Mouse (Mus musculus) kidney, embryonic 15.5 days (tissue): ENCODE data around the gene Siah3. TPM values are rescaled to one million over a fixed set of nuclear protein-coding genes. Genes with fewer than 3 reads are reported as not detected.

Experiments
- ATAC-seq: fragments of 200-750 bp; cut with Nextera tagmentation; replicated peaks from 2 replicates; pipeline ENCODE4 v1.8.0; 2017; ENCODE audit warnings: moderate TSS enrichment; ENCODE audit not compliant: low FRiP score
- H3K27ac ChIP-seq: fragments of 300-500 bp; sonication (generic); 2 replicates; pipeline ENCODE4 v1.5.1; 2015; ENCODE audit warnings: mild to moderate bottlenecking, inconsistent platforms
- H3K27me3 ChIP-seq: fragments of 300-500 bp; sonication (generic); 2 replicates; pipeline ENCODE4 v1.6.1; 2015; ENCODE audit warnings: inconsistent platforms
- H3K36me3 ChIP-seq: fragments of 300-500 bp; sonication (generic); 2 replicates; pipeline ENCODE4 v1.6.1; 2015; ENCODE audit warnings: inconsistent platforms
- H3K4me1 ChIP-seq: fragments of 300-500 bp; sonication (generic); 2 replicates; pipeline ENCODE4 v1.6.1; 2015; ENCODE audit warnings: inconsistent platforms
- H3K4me2 ChIP-seq: fragments of 300-500 bp; sonication (generic); 2 replicates; pipeline ENCODE4 v1.6.1; 2015; ENCODE audit warnings: moderate library complexity, mild to moderate bottlenecking, inconsistent platforms
- H3K4me3 ChIP-seq: fragments of 300-500 bp; sonication (generic); replicated peaks from 2 replicates; pipeline ENCODE4 v1.5.1; 2015; ENCODE audit warnings: mild to moderate bottlenecking, inconsistent platforms
- H3K9ac ChIP-seq: fragments of 300-500 bp; sonication (generic); 2 replicates; pipeline ENCODE4 v1.6.1; 2015; ENCODE audit warnings: mild to moderate bottlenecking, inconsistent platforms
- H3K9me3 ChIP-seq: fragments of 300-500 bp; sonication (generic); replicated peaks from 2 replicates; pipeline ENCODE4 v1.6.1; 2016; ENCODE audit warnings: inconsistent platforms
- WGBS: fragments of 180-500 bp; shearing (Covaris S2); methylation state at CpG from one replicate; pipeline ENCODE4 v1.1.7; 2015; ENCODE audit warnings: mixed read lengths; 5-methylcytosine and 5-hydroxymethylcytosine counted together
- polyA plus RNA-seq: library from polyadenylated mRNA; unstranded; fragments of >200 nt; fragmentation: Nextera tagmentation; extraction: Ambion mirVana; gene quantifications from 2 replicates; pipeline ENCODE4 v1.2.1, GENCODE M21; 2015

The Siah3 gene
- polyA plus RNA-seq, 1 experiment from 2014 or later = 0.19 TPM

DNA sequence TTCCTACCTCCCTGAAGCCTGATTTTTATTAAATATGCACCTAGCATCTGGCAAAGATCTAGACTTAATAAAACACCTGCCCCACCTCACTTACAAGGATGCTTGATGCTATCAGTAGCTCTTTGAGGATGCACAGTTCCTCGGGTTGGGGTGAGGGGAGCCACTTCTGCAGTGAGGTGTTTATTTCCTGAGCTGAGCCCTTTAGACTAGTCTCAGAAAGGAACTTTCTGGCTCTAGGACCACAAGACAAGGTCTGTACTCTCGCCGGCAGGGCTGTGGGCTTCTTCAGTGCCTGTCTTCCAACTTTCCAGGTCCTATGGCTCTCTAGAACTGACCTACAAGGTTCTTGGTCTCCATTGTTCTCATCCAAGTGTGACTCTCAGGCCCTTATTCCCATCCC, 50.5 kb downstream of the Siah3 start:
- Histone ChIP-seq H3K9me3 (no peaks in the 10 kb centered on the region), H3K4me2 (no peak overlapping the region), H3K4me3 (no peak overlapping the region), H3K36me3 (no peaks in the 10 kb centered on the region), H3K27ac (no peak overlapping the region), H3K27me3 (no peaks in the 10 kb centered on the region), H3K9ac (no peak overlapping the region), H3K4me1 (peaks cover 12% of the 10 kb centered on the region)
- ATAC-seq = no peak
- WGBS = 79% methylated on average over 3 of the region's 3 CpGs

DNA sequence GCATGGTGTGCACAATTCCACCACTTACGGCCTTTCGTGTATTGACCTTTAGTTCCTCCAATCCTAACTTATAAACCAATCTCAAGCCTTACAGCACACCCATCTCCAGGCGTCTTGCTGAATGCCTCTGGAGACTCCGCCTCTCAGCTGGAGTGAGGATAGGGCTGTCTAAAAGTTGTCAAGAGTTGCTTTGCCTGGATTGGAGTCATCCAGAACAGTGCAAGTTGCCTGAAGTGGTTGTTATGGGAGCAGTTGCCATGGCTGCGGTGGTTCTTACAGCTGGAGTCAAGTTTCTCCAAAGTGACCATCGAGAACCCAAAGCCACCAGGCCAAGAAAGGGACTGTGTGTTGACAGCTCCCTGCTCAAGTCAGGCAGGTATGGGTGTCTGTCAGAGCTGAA, 54.3 kb downstream of the Siah3 start:
- Histone ChIP-seq H3K9me3 (no peaks in the 10 kb centered on the region), H3K4me1 (0 out of 2 replicates have a peak, but pooled peaks cover 2% of the 10 kb centered on the region), H3K36me3 (no peaks in the 10 kb centered on the region), H3K27ac (no peak overlapping the region), H3K4me3 (no peak overlapping the region), H3K4me2 (no peak overlapping the region), H3K9ac (no peak overlapping the region), H3K27me3 (no peaks in the 10 kb centered on the region)
- ATAC-seq = no peak
- 76% methylated on average over 6 of the region's 6 CpGs for WGBS

DNA sequence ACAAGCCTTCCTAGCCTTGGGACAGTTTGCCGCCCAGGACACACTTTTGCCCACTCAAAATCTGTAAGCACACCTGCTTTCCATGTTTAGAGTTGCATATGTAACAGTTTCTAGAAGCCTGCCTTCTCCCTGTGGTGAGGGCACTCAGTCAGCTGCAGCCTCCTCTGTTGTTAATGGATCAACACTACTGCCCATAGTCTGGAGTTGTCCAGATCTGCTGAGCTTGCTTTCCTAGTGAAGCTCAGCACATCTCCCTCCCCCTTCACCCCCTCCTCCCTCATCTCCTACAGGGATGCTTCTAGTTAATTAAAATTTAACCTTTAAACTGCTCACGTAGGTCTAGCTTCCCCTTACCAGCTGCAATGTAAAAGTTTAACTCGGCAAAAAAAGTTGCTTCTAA, 57.2 kb downstream of the Siah3 start:
- Histone ChIP-seq H3K4me1 (0 out of 2 replicates have a peak, but pooled peaks cover 2% of the 10 kb centered on the region), H3K4me3 (no peak overlapping the region), H3K36me3 (no peaks in the 10 kb centered on the region), H3K9me3 (no peaks in the 10 kb centered on the region), H3K9ac (no peak overlapping the region), H3K27me3 (no peaks in the 10 kb centered on the region), H3K4me2 (no peak overlapping the region), H3K27ac (0 out of 2 replicates have a peak overlapping the region, but pooled peaks have one; percentile 46)
- WGBS = 41% methylated on average over 3 of the region's 3 CpGs
- peak; percentile 89 for ATAC-seq

DNA sequence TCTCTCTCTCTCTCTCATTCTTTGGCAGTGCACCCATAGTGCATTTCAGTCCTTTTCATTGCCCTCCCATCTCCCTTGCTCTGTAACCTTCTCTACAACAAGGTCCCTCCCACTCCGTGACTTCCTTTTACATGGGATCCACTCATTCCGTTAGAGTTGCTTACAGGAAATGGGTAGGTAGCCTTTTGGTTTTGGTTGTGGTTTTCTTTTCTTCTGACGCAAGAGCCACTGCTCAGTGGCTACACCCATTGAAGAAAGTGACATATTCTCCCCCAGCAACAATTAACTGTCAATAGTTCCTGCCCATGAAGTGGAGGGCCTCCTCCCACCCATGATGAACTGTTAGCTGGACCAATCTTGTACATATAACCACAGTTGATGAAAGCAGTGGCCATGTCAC, 60.4 kb downstream of the Siah3 start:
- Histone ChIP-seq H3K36me3 (no peaks in the 10 kb centered on the region), H3K27ac (no peak overlapping the region), H3K9me3 (no peaks in the 10 kb centered on the region), H3K4me3 (no peak overlapping the region), H3K27me3 (no peaks in the 10 kb centered on the region), H3K4me1 (0 out of 2 replicates have a peak, but pooled peaks cover 2% of the 10 kb centered on the region), H3K9ac (no peak overlapping the region), H3K4me2 (no peak overlapping the region)
- no peak for ATAC-seq
- 84% methylated on average over 3 of the region's 3 CpGs for WGBS

DNA sequence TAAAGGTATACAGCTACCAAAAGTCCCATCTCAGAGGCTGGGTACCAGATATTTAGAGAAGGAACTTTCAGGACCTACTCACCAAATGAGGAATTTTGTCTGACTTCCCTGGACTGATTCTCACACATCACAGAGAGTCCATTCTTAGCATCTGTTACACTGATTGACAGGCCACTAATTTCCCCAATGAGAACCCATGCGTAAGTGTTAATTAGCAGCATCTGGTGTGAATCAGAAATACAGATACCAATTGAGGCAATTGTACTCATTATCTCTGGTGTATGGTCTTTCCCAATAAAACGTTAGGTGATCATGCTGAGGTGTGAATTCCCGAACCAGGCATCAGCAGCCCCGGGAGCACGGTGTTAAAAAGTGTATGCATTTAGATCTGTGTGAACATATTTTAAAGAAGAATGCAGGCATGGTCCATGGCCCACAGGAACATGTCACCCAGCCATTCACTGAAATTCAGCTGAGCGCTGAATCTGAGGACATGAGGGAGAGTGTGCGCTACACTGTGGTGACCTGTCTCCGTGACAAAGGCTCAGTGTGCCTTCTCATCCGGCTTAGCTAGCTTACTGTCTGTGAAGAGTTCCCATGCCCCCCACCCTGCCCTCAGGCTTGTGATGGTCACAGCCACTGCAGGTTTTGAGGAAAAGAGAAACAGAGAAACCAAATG, 61.3 kb downstream of the Siah3 start:
- H3K9ac ChIP-seq = no peak overlapping the region
- H3K9me3 ChIP-seq = no peaks in the 10 kb centered on the region
- H3K27me3 ChIP-seq = no peaks in the 10 kb centered on the region
- H3K27ac ChIP-seq = no peak overlapping the region
- no peaks in the 10 kb centered on the region for H3K36me3 ChIP-seq
- H3K4me2 ChIP-seq = no peak overlapping the region
- no peak for ATAC-seq
- 0 out of 2 replicates have a peak, but pooled peaks cover 2% of the 10 kb centered on the region for H3K4me1 ChIP-seq
- H3K4me3 ChIP-seq = no peak overlapping the region
- WGBS = 74% methylated on average over 9 of the region's 9 CpGs

DNA sequence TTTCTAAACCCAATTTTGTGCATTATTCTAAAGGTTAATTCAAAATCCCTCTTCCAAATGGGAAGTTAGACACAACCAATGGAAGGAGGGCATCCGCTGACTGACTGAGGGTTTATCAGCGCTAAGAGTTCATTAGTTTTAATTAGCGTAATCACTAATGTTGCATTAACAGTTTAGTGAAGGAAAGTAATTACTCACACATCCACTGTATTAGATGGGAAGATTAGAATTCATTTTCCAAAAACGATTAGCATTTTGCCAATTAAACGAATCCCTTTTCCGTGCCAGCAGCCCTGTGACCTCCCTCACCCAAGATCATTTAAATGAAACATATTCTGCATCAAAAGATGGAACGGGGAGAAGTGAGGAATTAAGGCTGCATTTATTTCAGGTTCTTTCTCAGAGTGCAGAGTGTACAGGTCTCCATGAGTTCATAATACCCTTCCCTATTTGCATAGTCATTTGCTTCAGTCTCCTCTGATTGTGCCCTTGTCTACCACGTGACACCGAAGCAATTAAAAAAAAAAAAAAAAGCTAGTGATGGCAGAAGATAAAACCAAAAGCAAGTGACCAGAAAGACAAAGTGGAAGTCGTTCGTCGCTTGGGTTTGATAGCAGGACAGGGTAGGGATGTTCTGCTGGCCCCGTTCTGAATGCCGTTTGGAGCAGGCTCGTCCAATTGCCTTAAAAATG, 62.6 kb downstream of the Siah3 start:
- no peak overlapping the region for H3K9ac ChIP-seq
- H3K27ac ChIP-seq = no peak overlapping the region
- no peak overlapping the region for H3K4me3 ChIP-seq
- no peak for ATAC-seq
- no peaks in the 10 kb centered on the region for H3K4me1 ChIP-seq
- no peaks in the 10 kb centered on the region for H3K9me3 ChIP-seq
- no peak overlapping the region for H3K4me2 ChIP-seq
- no peaks in the 10 kb centered on the region for H3K36me3 ChIP-seq
- 81% methylated on average over 15 of the region's 15 CpGs for WGBS
- H3K27me3 ChIP-seq = no peaks in the 10 kb centered on the region

DNA sequence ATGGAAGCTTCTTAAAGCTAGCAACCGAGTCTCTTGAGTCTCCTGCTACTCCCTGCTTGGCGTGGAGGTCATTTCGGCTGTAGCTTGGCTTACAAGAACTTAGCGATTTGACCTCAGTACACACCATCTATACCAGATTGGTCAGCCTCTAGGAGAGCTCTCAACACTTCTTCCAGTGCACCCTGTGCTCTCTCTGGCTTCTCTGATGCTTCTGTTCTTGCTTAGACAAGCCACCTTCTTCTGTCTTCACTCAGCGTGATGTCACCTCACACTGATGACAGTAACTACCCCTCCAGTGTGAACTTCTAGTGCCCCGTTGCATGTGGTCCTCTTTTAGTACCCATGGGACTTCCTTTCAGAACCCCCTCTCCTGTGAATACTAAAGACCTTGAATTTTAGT, 63.1 kb downstream of the Siah3 start:
- Histone ChIP-seq H3K4me3 (no peak overlapping the region), H3K4me2 (no peak overlapping the region), H3K9me3 (no peaks in the 10 kb centered on the region), H3K27ac (no peak overlapping the region), H3K36me3 (no peaks in the 10 kb centered on the region), H3K27me3 (no peaks in the 10 kb centered on the region), H3K9ac (no peak overlapping the region), H3K4me1 (no peaks in the 10 kb centered on the region)
- 87% methylated on average over 6 of the region's 6 CpGs for WGBS
- ATAC-seq = no peak

DNA sequence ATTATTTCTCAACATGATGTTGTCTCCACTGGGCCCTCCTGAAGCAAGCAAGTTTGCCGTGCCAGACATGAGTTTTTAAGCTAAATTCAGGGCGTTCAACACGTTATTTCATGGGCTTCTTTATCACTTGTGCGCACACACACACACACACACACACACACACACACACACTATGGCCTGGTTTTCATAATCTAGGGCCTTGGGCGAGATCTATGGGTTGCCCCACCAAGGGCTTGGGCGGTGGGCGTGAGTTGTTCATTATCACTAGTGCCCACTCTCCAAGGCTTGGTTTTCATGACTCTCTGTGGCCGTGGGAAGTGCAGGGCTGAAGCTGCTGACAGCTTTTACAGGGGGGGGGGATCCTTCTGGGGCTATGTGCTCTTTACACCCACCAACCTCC, 63.9 kb downstream of the Siah3 start:
- Histone ChIP-seq H3K36me3 (no peaks in the 10 kb centered on the region), H3K4me1 (no peaks in the 10 kb centered on the region), H3K27ac (no peak overlapping the region), H3K9me3 (no peaks in the 10 kb centered on the region), H3K9ac (no peak overlapping the region), H3K27me3 (no peaks in the 10 kb centered on the region), H3K4me3 (no peak overlapping the region), H3K4me2 (no peak overlapping the region)
- ATAC-seq = no peak
- 89% methylated on average over 8 of the region's 8 CpGs for WGBS

DNA sequence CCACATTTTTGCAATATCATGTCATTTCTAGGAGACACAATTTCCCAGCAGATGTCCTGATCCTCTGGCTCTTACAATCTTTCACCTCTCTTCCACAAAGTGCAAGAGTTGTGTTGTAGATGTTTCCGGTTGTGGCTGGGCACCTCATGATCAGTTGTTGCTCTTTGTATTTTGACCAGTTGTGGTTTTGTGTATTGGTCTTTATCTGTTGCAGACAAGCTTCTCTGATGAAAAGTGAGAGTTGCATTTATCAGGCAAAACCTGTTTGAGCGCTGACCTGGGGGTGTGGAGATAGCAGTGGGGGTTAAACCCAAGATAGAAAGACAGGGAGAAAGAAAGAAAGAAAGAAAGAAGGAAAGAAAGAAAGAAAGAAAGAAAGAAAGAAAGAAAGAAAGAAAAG, 68.9 kb downstream of the Siah3 start:
- H3K36me3 ChIP-seq = no peaks in the 10 kb centered on the region
- H3K9me3 ChIP-seq = no peaks in the 10 kb centered on the region
- ATAC-seq = no peak
- no peak overlapping the region for H3K9ac ChIP-seq
- H3K4me1 ChIP-seq = peaks cover 8% of the 10 kb centered on the region
- no peak overlapping the region for H3K27ac ChIP-seq
- no peak overlapping the region for H3K4me2 ChIP-seq
- no peak overlapping the region for H3K4me3 ChIP-seq
- no peaks in the 10 kb centered on the region for H3K27me3 ChIP-seq
- WGBS = 98% methylated on average over 2 of the region's 2 CpGs

DNA sequence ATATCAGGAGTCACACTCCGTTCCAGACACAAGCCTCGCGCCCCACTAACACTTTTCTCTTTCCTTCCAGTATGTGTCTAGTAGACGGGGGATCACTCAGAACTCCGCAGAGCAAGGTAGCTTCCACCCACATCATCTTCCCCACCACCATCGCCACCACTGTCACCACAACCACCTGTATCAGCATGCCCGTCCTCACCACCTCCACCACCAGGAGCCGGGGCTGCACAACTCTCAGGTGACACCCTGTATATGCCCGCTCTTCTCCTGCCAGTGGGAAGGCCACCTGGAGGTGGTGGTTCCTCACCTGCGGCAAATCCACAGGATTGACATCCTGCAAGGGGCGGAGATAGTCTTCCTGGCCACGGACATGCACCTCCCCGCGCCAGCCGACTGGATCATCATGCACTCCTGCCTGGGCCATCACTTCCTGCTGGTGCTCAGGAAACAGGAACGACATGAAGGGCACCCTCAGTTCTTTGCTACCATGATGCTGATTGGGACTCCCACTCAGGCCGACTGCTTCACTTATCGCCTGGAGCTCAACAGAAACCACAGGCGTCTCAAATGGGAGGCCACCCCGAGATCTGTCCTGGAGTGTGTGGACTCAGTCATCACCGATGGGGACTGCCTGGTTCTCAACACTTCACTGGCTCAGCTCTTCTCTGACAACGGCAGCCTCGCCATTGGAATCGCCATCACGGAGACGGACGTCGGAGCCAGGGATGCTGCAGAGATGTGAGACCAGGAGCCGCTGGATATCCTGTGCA, 69.8 kb downstream of the Siah3 start:
- Histone ChIP-seq H3K27ac (no peak overlapping the region), H3K9ac (no peak overlapping the region), H3K4me2 (no peak overlapping the region), H3K36me3 (no peaks in the 10 kb centered on the region), H3K9me3 (no peaks in the 10 kb centered on the region), H3K27me3 (no peaks in the 10 kb centered on the region), H3K4me3 (no peak overlapping the region), H3K4me1 (peaks cover 8% of the 10 kb centered on the region)
- 93% methylated on average over 29 of the region's 29 CpGs for WGBS
- no peak for ATAC-seq

DNA sequence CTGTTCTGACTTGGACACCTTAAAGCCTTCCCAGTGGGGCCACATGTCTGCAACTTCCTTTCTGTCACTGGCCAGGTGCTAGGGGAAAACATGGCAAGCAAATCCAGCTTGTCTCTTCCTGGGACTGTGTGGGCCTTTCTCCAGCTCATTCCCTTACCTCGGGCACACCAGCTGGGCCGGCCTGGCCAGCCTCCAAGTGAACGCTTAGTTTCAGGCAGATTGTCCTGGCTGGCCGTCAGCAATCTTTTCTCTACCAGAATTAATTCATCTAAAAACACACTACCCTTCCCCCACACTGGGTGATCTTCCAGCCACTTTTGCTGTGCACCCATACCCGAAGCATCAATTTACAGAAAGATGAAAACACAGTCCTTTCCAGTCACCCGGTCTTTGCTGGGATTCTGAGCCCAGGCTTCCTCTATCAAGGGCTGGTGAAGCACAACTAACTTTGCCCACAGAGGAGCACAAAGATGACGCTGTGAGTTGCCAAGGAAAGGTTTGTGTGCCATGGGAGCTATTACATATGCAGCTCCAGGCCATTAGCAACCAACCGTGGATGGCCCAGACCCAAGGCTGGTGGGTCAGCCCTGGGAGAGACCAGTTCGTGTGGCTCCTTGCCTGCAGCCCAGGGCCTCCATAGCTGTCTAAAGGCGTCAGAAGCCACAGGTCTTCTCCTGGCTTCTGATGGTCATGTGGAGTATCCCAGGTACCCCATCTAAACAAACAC, 71.8 kb downstream of the Siah3 start:
- 63% methylated on average over 10 of the region's 10 CpGs for WGBS

More for the DNA sequence above, 71.8 kb downstream of the Siah3 start:
- no peaks in the 10 kb centered on the region for H3K9me3 ChIP-seq
- H3K36me3 ChIP-seq = no peaks in the 10 kb centered on the region
- no peak overlapping the region for H3K4me3 ChIP-seq
- H3K27ac ChIP-seq = no peak overlapping the region
- H3K4me2 ChIP-seq = no peak overlapping the region
- no peak overlapping the region for H3K9ac ChIP-seq
- no peaks in the 10 kb centered on the region for H3K27me3 ChIP-seq
- ATAC-seq = no peak
- H3K4me1 ChIP-seq = peaks cover 11% of the 10 kb centered on the region
